Mouse (Mus musculus): ENCODE measurements around the gene Pla2g4a.

- TF ChIP-seq EP300 (IDR thresholded peaks at IDR 0.05) (no peak), CTCF (IDR thresholded peaks at IDR 0.05) (no peak)
Observed at GRCm38 (mm10) chr1:149896590-149896989, 64.5 kb downstream of the Pla2g4a start.
